Mouse (Mus musculus): ENCODE data around the gene Fam216a. TPM values are rescaled to one million over a fixed set of nuclear protein-coding genes. Genes with fewer than 3 reads are reported as not detected.

Fam216a gene
- polyA plus RNA-seq, 1 experiment: 94.8 TPM

- no peak for DNase-seq
- Histone ChIP-seq H3K4me3 (replicated peaks; ENCODE audit: insufficient read depth, low read depth, low read length) (no peak overlapping the region), H3K27me3 (ENCODE audit: control insufficient read depth, insufficient read depth, low read length) (no peaks in the 10 kb centered on the region), H3K27ac (ENCODE audit: insufficient read depth, low read length) (no peak overlapping the region), H3K4me1 (ENCODE audit: control insufficient read depth, insufficient read depth, low read length) (peaks cover 10% of the 10 kb centered on the region; the same call in 1 of the 2 replicates)
- TF ChIP-seq POLR2A (IDR thresholded peaks at IDR 0.05; ENCODE audit: borderline replicate concordance, insufficient read depth, low read length) (no peak), CTCF (IDR thresholded peaks at IDR 0.05; ENCODE audit: borderline replicate concordance, insufficient read depth, low read depth, low read length) (no peak)
These were observed 18.5 kb upstream of the Fam216a start for GRCm38 (mm10) chr5:122390671-122391070.

GRCm38 (mm10) chr5:122390006-122390405 lies 17.8 kb upstream of the Fam216a start:
- Histone ChIP-seq H3K4me1 (ENCODE audit: control insufficient read depth, insufficient read depth, low read length) (peaks cover 10% of the 10 kb centered on the region; the same call in 1 of the 2 replicates), H3K27ac (ENCODE audit: insufficient read depth, low read length) (no peak overlapping the region), H3K27me3 (ENCODE audit: control insufficient read depth, insufficient read depth, low read length) (no peaks in the 10 kb centered on the region), H3K4me3 (replicated peaks; ENCODE audit: insufficient read depth, low read depth, low read length) (no peak overlapping the region)
- 92% methylated on average over 5 of the region's 5 CpGs for WGBS
- DNase-seq: no peak
- TF ChIP-seq POLR2A (IDR thresholded peaks at IDR 0.05; ENCODE audit: borderline replicate concordance, insufficient read depth, low read length) (no peak), CTCF (IDR thresholded peaks at IDR 0.05; ENCODE audit: borderline replicate concordance, insufficient read depth, low read depth, low read length) (no peak)

GRCm38 (mm10) chr5:122379374-122380155 lies 7.4 kb upstream of the Fam216a start:
- TF ChIP-seq CTCF (IDR thresholded peaks at IDR 0.05; ENCODE audit: borderline replicate concordance, insufficient read depth, low read depth, low read length) (peak; percentile 94), POLR2A (IDR thresholded peaks at IDR 0.05; ENCODE audit: borderline replicate concordance, insufficient read depth, low read length) (no peak)
- H3K4me1 ChIP-seq (ENCODE audit: control insufficient read depth, insufficient read depth, low read length): no peaks in the 10 kb centered on the region
- no peak overlapping the region for H3K27ac ChIP-seq (ENCODE audit: insufficient read depth, low read length)
- no peaks in the 10 kb centered on the region for H3K27me3 ChIP-seq (ENCODE audit: control insufficient read depth, insufficient read depth, low read length)
- peak; percentile 81 to 82 for DNase-seq
- no peak overlapping the region for H3K4me3 ChIP-seq (replicated peaks; ENCODE audit: insufficient read depth, low read depth, low read length)
- 37% methylated on average over 11 of the region's 11 CpGs for WGBS

DNA sequence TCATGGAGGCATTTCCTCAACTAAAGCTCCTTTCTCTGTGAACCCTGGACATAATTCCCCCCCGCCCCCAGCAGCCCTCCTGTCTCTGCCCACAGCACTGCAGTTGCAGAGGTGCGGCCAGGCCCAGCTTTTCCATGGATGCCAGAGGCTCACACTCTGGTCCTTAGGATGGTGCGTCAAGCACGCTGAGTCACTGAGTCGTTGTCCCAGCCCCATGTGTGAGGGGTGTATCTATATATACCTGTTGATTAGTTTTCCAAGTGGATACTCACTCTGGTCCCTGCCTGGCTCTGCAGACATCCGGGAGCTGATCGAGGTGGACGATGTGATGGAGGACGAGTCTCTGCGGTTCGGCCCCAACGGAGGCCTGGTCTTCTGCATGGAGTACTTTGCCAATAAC lies 6.0 kb upstream of the Fam216a start:
- Histone ChIP-seq H3K4me1 (ENCODE audit: control insufficient read depth, insufficient read depth, low read length) (peaks cover 6% of the 10 kb centered on the region), H3K4me3 (replicated peaks; ENCODE audit: insufficient read depth, low read depth, low read length) (no peak overlapping the region), H3K27me3 (ENCODE audit: control insufficient read depth, insufficient read depth, low read length) (no peaks in the 10 kb centered on the region), H3K27ac (ENCODE audit: insufficient read depth, low read length) (no peak overlapping the region)
- no peak for DNase-seq
- TF ChIP-seq CTCF (IDR thresholded peaks at IDR 0.05; ENCODE audit: borderline replicate concordance, insufficient read depth, low read depth, low read length) (no peak), POLR2A (IDR thresholded peaks at IDR 0.05; ENCODE audit: borderline replicate concordance, insufficient read depth, low read length) (no peak)
- 94% methylated on average over 12 of the region's 12 CpGs for WGBS

DNA sequence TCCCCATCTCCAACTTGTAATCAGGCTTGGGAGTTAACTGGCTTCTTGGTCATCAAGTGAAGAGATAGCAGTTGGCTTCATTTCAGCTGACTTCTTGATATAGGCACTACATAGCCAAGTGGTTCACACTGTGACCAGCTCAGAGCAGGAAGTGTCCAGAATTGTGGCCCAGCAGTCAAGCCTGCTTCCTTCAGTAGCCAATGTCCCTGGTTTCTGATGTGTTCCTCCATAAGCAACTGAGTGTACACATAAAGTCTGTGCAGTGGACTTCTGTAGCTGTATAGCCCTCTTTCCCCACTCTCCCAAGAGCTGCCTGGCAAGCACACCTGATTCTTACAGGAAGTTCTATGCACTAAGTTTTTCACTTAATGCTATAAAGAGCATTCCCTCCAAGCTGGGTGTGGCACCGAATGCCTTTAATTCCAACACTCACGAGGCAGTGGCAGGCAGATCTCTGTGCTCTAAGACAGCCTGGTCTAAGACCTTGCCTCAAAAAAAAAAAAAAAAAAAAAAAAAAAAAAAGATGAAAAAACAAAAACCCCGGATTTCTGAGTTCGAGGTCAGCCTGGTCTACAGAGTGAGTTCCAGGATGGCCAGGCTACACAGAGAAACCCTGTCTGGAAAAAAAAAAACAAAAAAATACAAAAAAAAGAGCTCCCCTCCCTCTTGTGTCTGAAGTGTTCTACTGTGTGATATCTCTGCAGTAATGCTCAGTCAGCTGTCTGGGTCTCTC lies 5.1 kb upstream of the Fam216a start:
- TF ChIP-seq POLR2A (IDR thresholded peaks at IDR 0.05; ENCODE audit: borderline replicate concordance, insufficient read depth, low read length) (no peak), CTCF (IDR thresholded peaks at IDR 0.05; ENCODE audit: borderline replicate concordance, insufficient read depth, low read depth, low read length) (no peak)
- Histone ChIP-seq H3K4me3 (replicated peaks; ENCODE audit: insufficient read depth, low read depth, low read length) (no peak overlapping the region), H3K4me1 (ENCODE audit: control insufficient read depth, insufficient read depth, low read length) (peaks cover 6% of the 10 kb centered on the region), H3K27me3 (ENCODE audit: control insufficient read depth, insufficient read depth, low read length) (no peaks in the 10 kb centered on the region), H3K27ac (ENCODE audit: insufficient read depth, low read length) (no peak overlapping the region)
- WGBS: 87% methylated on average over 4 of the region's 4 CpGs
- no peak for DNase-seq

- DNase-seq: no peak
- WGBS: 5% methylated on average over 5 of the region's 5 CpGs
These were observed 714 bp upstream of the Fam216a start for GRCm38 (mm10) chr5:122372878-122373277.

DNA sequence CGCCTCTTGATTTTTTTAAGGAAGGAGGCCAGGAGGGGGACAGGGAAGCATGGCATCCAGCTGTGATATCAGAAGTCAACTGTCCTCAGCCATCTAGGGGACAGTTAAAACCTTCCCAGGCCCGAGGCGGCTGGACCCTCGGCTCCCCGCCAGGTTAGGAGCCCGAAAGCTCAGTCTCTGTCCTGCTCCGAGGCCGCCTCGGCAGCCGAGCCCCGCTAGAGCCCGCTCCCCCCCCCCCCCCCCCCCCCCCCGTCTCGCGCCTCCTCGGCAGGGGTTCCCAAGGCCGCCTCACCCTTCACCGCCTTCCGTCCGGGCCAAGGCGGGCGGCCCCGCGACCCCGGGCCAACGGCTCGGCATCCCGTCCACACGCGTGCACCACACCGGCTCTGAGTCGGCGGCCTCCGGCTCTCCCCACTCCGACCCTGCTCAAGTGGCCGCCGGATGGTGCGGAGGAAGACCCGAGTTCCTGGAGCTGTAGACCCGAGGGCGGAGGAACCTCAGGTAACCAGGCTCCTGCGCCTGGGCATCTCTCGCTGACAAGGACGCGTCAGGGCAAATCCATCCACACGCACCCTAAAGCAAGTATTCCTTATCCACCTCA lies 473 bp downstream of the Fam216a start, which contains the start of gene Gpn3:
Gpn3 (plus strand) TSS at position 286 of the 601 bp plus-strand sequence.
- peak in 1 of 2 experiments; percentile 51 for DNase-seq
- Histone ChIP-seq H3K27me3 (ENCODE audit: control insufficient read depth, insufficient read depth, low read length) (no peaks in the 10 kb centered on the region), H3K4me1 (ENCODE audit: control insufficient read depth, insufficient read depth, low read length) (peaks cover 6% of the 10 kb centered on the region), H3K4me3 (replicated peaks; ENCODE audit: insufficient read depth, low read depth, low read length) (peak within 1 kb of the TSS; percentile 70), H3K27ac (ENCODE audit: insufficient read depth, low read length) (peak within 1 kb of the TSS; percentile 48)
- TF ChIP-seq POLR2A (IDR thresholded peaks at IDR 0.05; ENCODE audit: borderline replicate concordance, insufficient read depth, low read length) (no peak), CTCF (IDR thresholded peaks at IDR 0.05; ENCODE audit: borderline replicate concordance, insufficient read depth, low read depth, low read length) (no peak)
- WGBS: 2% methylated on average over 44 of the region's 46 CpGs

More at GRCm38 (mm10) chr5:122372878-122373277, 714 bp upstream of the Fam216a start:
- no peak for TF ChIP-seq POLR2A (IDR thresholded peaks at IDR 0.05; ENCODE audit: borderline replicate concordance, insufficient read depth, low read length)
- no peak for TF ChIP-seq CTCF (IDR thresholded peaks at IDR 0.05; ENCODE audit: borderline replicate concordance, insufficient read depth, low read depth, low read length)
- Histone ChIP-seq H3K27me3 (ENCODE audit: control insufficient read depth, insufficient read depth, low read length) (no peaks in the 10 kb centered on the region), H3K4me1 (ENCODE audit: control insufficient read depth, insufficient read depth, low read length) (peaks cover 6% of the 10 kb centered on the region), H3K4me3 (replicated peaks; ENCODE audit: insufficient read depth, low read depth, low read length) (peak overlapping the region; percentile 70), H3K27ac (ENCODE audit: insufficient read depth, low read length) (peak overlapping the region; percentile 18)
